Mouse (Mus musculus): ENCODE measurements at regions not wholly inside any gene's neighbourhood (a gene's known extent, or its start where the extent isn't known, plus 50 kb on each side); places are given as distances from the start of the nearest gene placed in this dataset.

- H3K9ac ChIP-seq = no peak overlapping the region
- H3K27ac ChIP-seq = no peak overlapping the region
- no peak for DNase-seq (ENCODE audit: low spot score)
- WGBS = 60% methylated on average over 16 of the region's 16 CpGs
- ATAC-seq (ENCODE audit: low FRiP score) = no peak
- peaks cover 3% of the 10 kb centered on the region; the same call in 1 of the 2 replicates for H3K9me3 ChIP-seq (ENCODE audit: control insufficient read depth, low read length)
- H3K36me3 ChIP-seq (replicated peaks; ENCODE audit: control insufficient read depth, insufficient read depth) = no peaks in the 10 kb centered on the region
- H3K4me3 ChIP-seq (replicated peaks; ENCODE audit: low read length) = no peak overlapping the region
- H3K27me3 ChIP-seq (ENCODE audit: control insufficient read depth, insufficient read depth, low read length) = no peaks in the 10 kb centered on the region
- H3K4me1 ChIP-seq (replicated peaks; ENCODE audit: control insufficient read depth, insufficient read depth, low read length) = 0 out of 2 replicates have a peak, but pooled peaks cover 4% of the 10 kb centered on the region
- no peak overlapping the region for H3K4me2 ChIP-seq (replicated peaks)
These were observed 149.6 kb upstream of the Rreb1 start for GRCm38 (mm10) chr13:37628391-37629270.

GRCm38 (mm10) chr13:37629271-37629899, 148.8 kb upstream of the Rreb1 start:
- WGBS = 76% methylated on average over 6 of the region's 6 CpGs
- H3K4me2 ChIP-seq (replicated peaks) = no peak overlapping the region
- no peak overlapping the region for H3K9ac ChIP-seq
- no peak for ATAC-seq (ENCODE audit: low FRiP score)
- 0 out of 2 replicates have a peak, but pooled peaks cover 4% of the 10 kb centered on the region for H3K4me1 ChIP-seq (replicated peaks; ENCODE audit: control insufficient read depth, insufficient read depth, low read length)
- no peaks in the 10 kb centered on the region for H3K36me3 ChIP-seq (replicated peaks; ENCODE audit: control insufficient read depth, insufficient read depth)
- no peaks in the 10 kb centered on the region for H3K27me3 ChIP-seq (ENCODE audit: control insufficient read depth, insufficient read depth, low read length)
- H3K9me3 ChIP-seq (ENCODE audit: control insufficient read depth, low read length) = peaks cover 3% of the 10 kb centered on the region; the same call in 1 of the 2 replicates
- DNase-seq (ENCODE audit: low spot score) = no peak
- H3K27ac ChIP-seq = no peak overlapping the region
- H3K4me3 ChIP-seq (replicated peaks; ENCODE audit: low read length) = no peak overlapping the region

- DNase-seq (ENCODE audit: low spot score) (no peak), ATAC-seq (ENCODE audit: low FRiP score) (no peak)
- Histone ChIP-seq H3K4me3 (replicated peaks; ENCODE audit: low read length) (no peak overlapping the region), H3K36me3 (replicated peaks; ENCODE audit: control insufficient read depth, insufficient read depth) (no peaks in the 10 kb centered on the region), H3K4me1 (replicated peaks; ENCODE audit: control insufficient read depth, insufficient read depth, low read length) (0 out of 2 replicates have a peak, but pooled peaks cover 4% of the 10 kb centered on the region), H3K4me2 (replicated peaks) (no peak overlapping the region), H3K27me3 (ENCODE audit: control insufficient read depth, insufficient read depth, low read length) (no peaks in the 10 kb centered on the region), H3K9me3 (ENCODE audit: control insufficient read depth, low read length) (peaks cover 3% of the 10 kb centered on the region; the same call in 1 of the 2 replicates), H3K27ac (no peak overlapping the region), H3K9ac (no peak overlapping the region)
- 90% methylated on average over 5 of the region's 5 CpGs for WGBS
These were observed 145.3 kb upstream of the Rreb1 start for GRCm38 (mm10) chr13:37632835-37633440.

- Histone ChIP-seq H3K4me3 (replicated peaks; ENCODE audit: low read length) (no peak overlapping the region), H3K4me2 (replicated peaks) (no peak overlapping the region), H3K27ac (no peak overlapping the region), H3K36me3 (replicated peaks; ENCODE audit: control insufficient read depth, insufficient read depth) (no peaks in the 10 kb centered on the region), H3K9me3 (ENCODE audit: control insufficient read depth, low read length) (peaks cover 3% of the 10 kb centered on the region; the same call in 1 of the 2 replicates), H3K9ac (no peak overlapping the region), H3K27me3 (ENCODE audit: control insufficient read depth, insufficient read depth, low read length) (no peaks in the 10 kb centered on the region), H3K4me1 (replicated peaks; ENCODE audit: control insufficient read depth, insufficient read depth, low read length) (no peaks in the 10 kb centered on the region)
- 74% methylated on average over 4 of the region's 4 CpGs for WGBS
- no peak for DNase-seq (ENCODE audit: low spot score)
- no peak for ATAC-seq (ENCODE audit: low FRiP score)
These were observed 141.8 kb upstream of the Rreb1 start for GRCm38 (mm10) chr13:37636363-37636762.

- H3K9me3 ChIP-seq (ENCODE audit: control insufficient read depth, low read length) = peaks cover 3% of the 10 kb centered on the region; the same call in 1 of the 2 replicates
- H3K27me3 ChIP-seq (ENCODE audit: control insufficient read depth, insufficient read depth, low read length) = no peaks in the 10 kb centered on the region
- H3K4me2 ChIP-seq (replicated peaks) = no peak overlapping the region
- H3K36me3 ChIP-seq (replicated peaks; ENCODE audit: control insufficient read depth, insufficient read depth) = no peaks in the 10 kb centered on the region
- WGBS = 92% methylated on average over 10 of the region's 10 CpGs
- ATAC-seq (ENCODE audit: low FRiP score) (no peak), DNase-seq (ENCODE audit: low spot score) (no peak)
- H3K27ac ChIP-seq = no peak overlapping the region
- H3K9ac ChIP-seq = no peak overlapping the region
- no peaks in the 10 kb centered on the region for H3K4me1 ChIP-seq (replicated peaks; ENCODE audit: control insufficient read depth, insufficient read depth, low read length)
- no peak overlapping the region for H3K4me3 ChIP-seq (replicated peaks; ENCODE audit: low read length)
These were observed 141.0 kb upstream of the Rreb1 start for GRCm38 (mm10) chr13:37637151-37637550.

- H3K27ac ChIP-seq = no peak overlapping the region
- no peak overlapping the region for H3K4me2 ChIP-seq (replicated peaks)
- DNase-seq (ENCODE audit: low spot score) = no peak
- H3K9me3 ChIP-seq (ENCODE audit: control insufficient read depth, low read length) = no peaks in the 10 kb centered on the region
- H3K27me3 ChIP-seq (ENCODE audit: control insufficient read depth, insufficient read depth, low read length) = no peaks in the 10 kb centered on the region
- WGBS = 43% methylated on average over 8 of the region's 8 CpGs
- no peak for ATAC-seq (ENCODE audit: low FRiP score)
- no peaks in the 10 kb centered on the region for H3K4me1 ChIP-seq (replicated peaks; ENCODE audit: control insufficient read depth, insufficient read depth, low read length)
- no peak overlapping the region for H3K9ac ChIP-seq
- H3K36me3 ChIP-seq (replicated peaks; ENCODE audit: control insufficient read depth, insufficient read depth) = no peaks in the 10 kb centered on the region
- H3K4me3 ChIP-seq (replicated peaks; ENCODE audit: low read length) = no peak overlapping the region
These were observed 140.1 kb upstream of the Rreb1 start for GRCm38 (mm10) chr13:37638071-37638511.

- H3K4me2 ChIP-seq (replicated peaks) = no peak overlapping the region
- ATAC-seq (ENCODE audit: low FRiP score) (no peak), DNase-seq (ENCODE audit: low spot score) (no peak)
- 46% methylated on average over 13 of the region's 13 CpGs for WGBS
- no peaks in the 10 kb centered on the region for H3K9me3 ChIP-seq (ENCODE audit: control insufficient read depth, low read length)
- no peak overlapping the region for H3K9ac ChIP-seq
- no peak overlapping the region for H3K27ac ChIP-seq
- no peak overlapping the region for H3K4me3 ChIP-seq (replicated peaks; ENCODE audit: low read length)
- H3K27me3 ChIP-seq (ENCODE audit: control insufficient read depth, insufficient read depth, low read length) = no peaks in the 10 kb centered on the region
- no peaks in the 10 kb centered on the region for H3K4me1 ChIP-seq (replicated peaks; ENCODE audit: control insufficient read depth, insufficient read depth, low read length)
- H3K36me3 ChIP-seq (replicated peaks; ENCODE audit: control insufficient read depth, insufficient read depth) = no peaks in the 10 kb centered on the region
These were observed 135.6 kb upstream of the Rreb1 start for GRCm38 (mm10) chr13:37642410-37643093.

GRCm38 (mm10) chr13:37644751-37645181, 133.4 kb upstream of the Rreb1 start:
- H3K4me2 ChIP-seq (replicated peaks) = no peak overlapping the region
- no peaks in the 10 kb centered on the region for H3K4me1 ChIP-seq (replicated peaks; ENCODE audit: control insufficient read depth, insufficient read depth, low read length)
- 86% methylated on average over 8 of the region's 8 CpGs for WGBS
- H3K27me3 ChIP-seq (ENCODE audit: control insufficient read depth, insufficient read depth, low read length) = no peaks in the 10 kb centered on the region
- no peak overlapping the region for H3K27ac ChIP-seq
- no peaks in the 10 kb centered on the region for H3K36me3 ChIP-seq (replicated peaks; ENCODE audit: control insufficient read depth, insufficient read depth)
- H3K9ac ChIP-seq = no peak overlapping the region
- H3K4me3 ChIP-seq (replicated peaks; ENCODE audit: low read length) = no peak overlapping the region
- no peak for DNase-seq (ENCODE audit: low spot score)
- H3K9me3 ChIP-seq (ENCODE audit: control insufficient read depth, low read length) = no peaks in the 10 kb centered on the region
- no peak for ATAC-seq (ENCODE audit: low FRiP score)

Measured in hindbrain, embryonic 14.5 days (tissue).